Mouse (Mus musculus): ENCODE measurements at regions not wholly inside any gene's neighbourhood (a gene's known extent, or its start where the extent isn't known, plus 50 kb on each side); places are given as distances from the start of the nearest gene placed in this dataset.

DNA sequence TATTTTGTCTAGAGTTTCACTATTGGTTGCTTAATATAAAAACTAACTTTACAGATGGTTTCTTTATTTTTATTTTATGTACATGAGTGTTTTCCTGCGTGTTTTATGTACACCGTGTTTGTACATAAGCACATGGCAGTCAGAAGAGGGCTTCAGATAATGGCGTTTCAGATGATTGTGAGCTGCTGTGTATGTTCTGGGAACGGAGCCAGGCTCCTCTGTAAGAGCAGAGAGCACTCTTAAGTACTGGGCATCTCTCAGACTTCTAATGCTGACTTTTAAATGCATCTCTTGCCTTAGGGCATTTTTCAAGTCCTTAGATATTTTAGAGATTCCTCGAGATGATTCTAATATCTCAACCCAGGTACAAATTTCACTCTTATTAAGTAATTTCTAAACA, 280.0 kb downstream of the Plpp3 start:
- H3K36me3 ChIP-seq = no peaks in the 10 kb centered on the region
- ATAC-seq (ENCODE audit: insufficient number of reproducible peaks, low FRiP score, low TSS enrichment, low read depth) = no peak
- 62% methylated on average over 5 of the region's 5 CpGs for WGBS

DNA sequence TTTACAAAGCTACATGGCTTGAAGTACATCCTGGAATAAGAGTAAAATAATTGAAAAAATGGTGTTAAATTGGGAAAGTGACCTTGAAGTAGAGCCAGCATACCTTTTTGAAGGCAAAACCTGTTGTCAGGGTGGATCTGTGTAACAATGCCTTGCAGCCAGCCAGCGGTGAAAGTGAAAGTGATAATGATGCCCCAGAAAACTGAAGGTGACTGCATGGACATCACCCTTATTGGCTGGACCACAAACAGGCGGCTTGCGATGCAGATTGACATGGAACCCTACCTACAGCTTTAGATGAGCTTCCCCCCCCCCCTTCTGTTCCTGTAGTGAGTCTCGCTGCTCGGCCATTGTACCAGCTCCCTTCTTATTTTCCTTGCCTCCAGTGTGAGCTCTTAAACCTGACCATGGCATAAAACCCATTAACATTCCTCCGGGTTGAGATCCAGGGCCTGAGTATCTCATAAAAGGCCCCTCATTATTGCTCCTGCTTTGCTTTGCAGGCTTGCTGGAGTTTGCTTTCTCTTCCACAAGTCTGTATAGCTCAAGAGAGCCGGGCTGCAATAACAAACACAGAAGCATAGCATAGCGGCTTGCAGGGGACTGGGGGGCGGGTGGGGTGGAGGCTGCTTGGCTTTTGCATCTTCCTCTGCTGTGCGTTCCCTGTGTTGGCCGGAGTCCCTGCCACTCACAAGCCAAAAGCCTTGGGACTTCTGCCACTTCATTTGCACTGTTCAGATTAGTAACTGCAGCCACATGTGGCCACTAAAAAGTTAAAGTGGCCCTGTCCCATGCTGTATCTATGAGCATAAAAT, 292.1 kb downstream of the Plpp3 start:
- Histone ChIP-seq H3K36me3 (no peaks in the 10 kb centered on the region), H3K4me3 (no peak overlapping the region), H3K27ac (peak overlapping the region; percentile 29; the same call in 1 of the 2 replicates), H3K4me2 (peak overlapping the region; percentile 1; the same call in 1 of the 2 replicates), H3K4me1 (peaks cover 10% of the 10 kb centered on the region; the same call in 1 of the 2 replicates), H3K27me3 (no peaks in the 10 kb centered on the region), H3K9me3 (no peaks in the 10 kb centered on the region), H3K9ac (no peak overlapping the region)
- WGBS = 28% methylated on average over 11 of the region's 11 CpGs
- 0 out of 2 replicates have a peak, but pooled peaks have one; percentile 48 for ATAC-seq (ENCODE audit: insufficient number of reproducible peaks, low FRiP score, low TSS enrichment, low read depth)

More for the DNA sequence above, 280.0 kb downstream of the Plpp3 start:
- H3K4me2 ChIP-seq = no peak overlapping the region
- H3K4me1 ChIP-seq = no peaks in the 10 kb centered on the region
- H3K27me3 ChIP-seq = no peaks in the 10 kb centered on the region
- no peaks in the 10 kb centered on the region for H3K9me3 ChIP-seq
- no peak overlapping the region for H3K27ac ChIP-seq
- no peak overlapping the region for H3K4me3 ChIP-seq
- H3K9ac ChIP-seq = no peak overlapping the region

DNA sequence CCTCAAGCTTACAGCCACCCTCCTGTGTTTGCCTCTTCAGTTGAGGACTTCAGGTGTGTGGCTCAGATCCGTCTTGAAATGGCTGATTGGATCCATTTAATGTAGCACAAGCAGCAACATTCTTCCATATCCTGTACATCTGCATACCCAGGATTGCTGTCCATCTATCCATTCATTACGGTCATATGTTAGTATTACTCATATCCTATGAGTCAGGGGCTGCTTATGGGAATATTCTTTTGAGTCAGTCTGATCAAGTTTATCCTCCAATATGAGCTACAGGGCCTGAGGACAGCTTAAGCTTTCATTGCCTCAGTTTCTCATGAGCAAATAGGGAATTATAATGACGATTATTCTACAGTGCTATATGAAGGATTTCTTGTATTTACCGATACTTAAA, 293.7 kb downstream of the Plpp3 start:
- Histone ChIP-seq H3K9ac (no peak overlapping the region), H3K4me1 (peaks cover 10% of the 10 kb centered on the region; the same call in 1 of the 2 replicates), H3K36me3 (no peaks in the 10 kb centered on the region), H3K9me3 (no peaks in the 10 kb centered on the region), H3K4me2 (no peak overlapping the region), H3K27ac (no peak overlapping the region), H3K27me3 (no peaks in the 10 kb centered on the region), H3K4me3 (no peak overlapping the region)
- 86% methylated on average over 4 of the region's 4 CpGs for WGBS
- no peak for ATAC-seq (ENCODE audit: insufficient number of reproducible peaks, low FRiP score, low TSS enrichment, low read depth)

DNA sequence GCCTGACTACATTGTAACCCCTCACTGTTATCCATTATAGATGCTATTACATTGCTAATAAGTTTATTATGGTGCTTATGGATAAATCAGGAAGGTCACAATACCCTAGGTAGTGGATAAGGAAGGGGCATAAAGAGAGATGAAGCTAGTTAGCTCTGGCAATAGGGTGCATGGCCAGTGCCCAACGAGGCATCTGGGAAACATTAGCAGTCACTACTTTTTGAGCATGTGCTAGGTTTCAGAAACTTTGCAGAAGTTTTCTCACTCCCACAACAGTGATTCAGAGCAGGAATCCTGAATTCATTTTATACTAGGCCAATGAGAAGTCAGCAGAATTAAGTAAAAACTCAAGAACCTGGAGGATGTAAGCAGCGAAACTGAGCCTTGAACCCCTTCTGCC, 294.7 kb downstream of the Plpp3 start:
- H3K27me3 ChIP-seq = no peaks in the 10 kb centered on the region
- H3K9ac ChIP-seq = no peak overlapping the region
- no peaks in the 10 kb centered on the region for H3K36me3 ChIP-seq
- H3K27ac ChIP-seq = no peak overlapping the region
- no peak for ATAC-seq (ENCODE audit: insufficient number of reproducible peaks, low FRiP score, low TSS enrichment, low read depth)
- H3K4me1 ChIP-seq = peaks cover 10% of the 10 kb centered on the region; the same call in 1 of the 2 replicates
- no peak overlapping the region for H3K4me2 ChIP-seq
- no peaks in the 10 kb centered on the region for H3K9me3 ChIP-seq
- 54% methylated on average over 2 of the region's 2 CpGs for WGBS
- no peak overlapping the region for H3K4me3 ChIP-seq

DNA sequence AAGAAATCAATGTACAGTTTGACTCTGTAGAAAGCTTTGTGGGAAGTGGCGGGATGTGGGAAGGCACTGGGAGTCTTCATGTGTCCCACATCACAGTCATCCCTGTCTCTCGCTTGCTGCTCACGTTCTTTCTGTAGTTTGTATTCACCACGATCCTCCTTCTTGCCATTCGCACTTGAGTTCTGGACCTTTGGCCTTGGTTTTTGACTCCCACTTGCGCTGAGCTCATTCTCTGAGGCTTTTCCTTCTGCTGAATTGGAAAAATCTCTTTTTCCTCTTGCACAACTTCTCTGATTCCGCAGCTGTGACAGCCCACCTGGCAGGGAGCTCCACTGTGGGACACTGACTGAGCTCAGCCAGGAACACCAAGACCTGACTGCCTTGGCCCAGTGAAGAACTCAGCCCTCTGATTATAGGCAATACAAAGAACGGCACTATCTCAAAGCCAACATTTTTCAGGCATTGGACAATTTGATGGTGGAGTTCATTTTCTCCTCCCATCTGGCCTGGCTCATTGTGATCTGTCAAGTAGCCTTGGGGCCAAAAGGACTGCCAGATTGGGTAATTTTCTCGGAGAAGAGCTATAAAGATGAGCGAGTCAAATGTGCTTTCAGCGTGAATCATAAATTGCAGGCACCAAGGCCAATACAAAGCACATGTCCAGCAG, 299.9 kb downstream of the Plpp3 start:
- whole genome bisulfite sequencing = 64% methylated on average over 11 of the region's 11 CpGs
- no peak overlapping the region for H3K27ac ChIP-seq
- H3K4me2 ChIP-seq = no peak overlapping the region
- no peak overlapping the region for H3K9ac ChIP-seq
- no peaks in the 10 kb centered on the region for H3K36me3 ChIP-seq
- peaks cover 1% of the 10 kb centered on the region; the same call in 1 of the 2 replicates for H3K4me1 ChIP-seq
- ATAC-seq (ENCODE audit: insufficient number of reproducible peaks, low FRiP score, low TSS enrichment, low read depth) = no peak
- H3K9me3 ChIP-seq = no peaks in the 10 kb centered on the region
- H3K4me3 ChIP-seq = no peak overlapping the region
- H3K27me3 ChIP-seq = no peaks in the 10 kb centered on the region

DNA sequence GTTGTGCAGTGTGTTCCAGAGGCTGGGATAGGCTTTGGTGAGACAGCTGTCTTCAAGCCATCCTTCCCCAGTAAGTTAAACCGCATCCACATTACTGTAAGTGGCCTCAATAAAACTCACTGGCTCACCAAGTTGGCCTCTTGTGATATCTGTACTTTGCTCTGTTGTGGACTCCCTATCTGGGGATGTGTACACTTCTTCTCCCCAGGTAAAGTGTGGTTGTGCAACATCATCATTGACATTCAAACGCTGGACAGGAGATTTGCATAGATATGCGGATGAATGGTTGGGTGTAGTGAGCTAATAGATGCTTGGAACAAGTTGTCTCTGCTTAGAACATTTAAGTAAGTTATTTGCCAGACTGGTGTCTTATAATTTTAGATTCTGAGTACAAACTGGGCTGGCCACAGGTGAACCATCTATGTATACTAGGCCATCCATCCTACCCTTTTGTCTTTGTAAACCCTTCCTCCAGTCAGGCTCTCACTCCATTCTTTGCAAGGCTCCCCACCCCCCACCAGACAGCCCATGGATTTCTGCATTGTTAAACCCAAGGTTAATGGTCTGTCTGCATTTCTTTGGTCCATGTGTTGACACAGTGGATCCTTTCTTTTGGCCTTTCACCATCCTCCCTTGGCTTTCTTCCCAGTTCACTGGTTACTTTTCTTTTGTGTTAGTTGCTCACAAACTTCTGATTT, 303.0 kb downstream of the Plpp3 start:
- Histone ChIP-seq H3K4me1 (no peaks in the 10 kb centered on the region), H3K36me3 (no peaks in the 10 kb centered on the region), H3K9me3 (no peaks in the 10 kb centered on the region), H3K4me2 (no peak overlapping the region), H3K27me3 (no peaks in the 10 kb centered on the region), H3K27ac (no peak overlapping the region), H3K4me3 (no peak overlapping the region), H3K9ac (no peak overlapping the region)
- WGBS = 82% methylated on average over 3 of the region's 3 CpGs
- ATAC-seq (ENCODE audit: insufficient number of reproducible peaks, low FRiP score, low TSS enrichment, low read depth) = no peak

DNA sequence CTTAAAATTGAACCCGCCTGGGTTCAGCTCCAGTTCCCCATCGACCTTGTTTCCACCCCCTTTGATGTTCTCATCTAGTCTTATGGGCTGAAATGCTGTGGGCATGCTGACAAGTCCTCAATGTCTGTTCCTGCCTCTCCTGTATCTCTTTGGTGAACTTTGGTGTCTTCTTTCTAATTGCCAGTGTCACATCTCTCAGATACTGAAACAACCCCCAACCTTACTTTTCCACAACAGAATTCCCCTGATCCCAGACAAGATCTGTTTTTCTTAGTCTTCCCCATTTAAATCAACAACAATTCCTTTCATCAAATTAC, 303.5 kb downstream of the Plpp3 start:
- Histone ChIP-seq H3K36me3 (no peaks in the 10 kb centered on the region), H3K9me3 (no peaks in the 10 kb centered on the region), H3K9ac (no peak overlapping the region), H3K4me2 (no peak overlapping the region), H3K27me3 (no peaks in the 10 kb centered on the region), H3K4me1 (no peaks in the 10 kb centered on the region), H3K27ac (no peak overlapping the region), H3K4me3 (no peak overlapping the region)
- WGBS = 45% methylated on average over 2 of the region's 2 CpGs
- no peak for ATAC-seq (ENCODE audit: insufficient number of reproducible peaks, low FRiP score, low TSS enrichment, low read depth)

DNA sequence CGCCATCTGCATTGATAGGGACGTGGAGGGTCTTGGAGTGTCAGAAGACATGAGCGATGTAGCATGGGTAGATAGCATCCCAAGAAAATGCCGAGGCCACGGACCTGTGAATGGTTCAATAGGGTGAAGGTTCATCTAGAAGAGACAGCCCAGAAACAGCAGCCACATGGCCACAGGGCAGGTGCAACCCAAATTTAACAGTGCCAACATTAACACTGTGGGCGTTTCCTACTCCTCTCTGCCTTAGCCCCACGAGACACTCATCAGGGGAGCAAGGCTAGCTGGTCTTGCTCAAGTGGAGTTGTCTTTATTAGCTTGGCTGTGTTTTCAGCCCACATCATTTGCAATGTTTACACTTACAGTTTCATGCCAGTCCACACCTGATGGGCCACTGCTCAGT, 310.7 kb downstream of the Plpp3 start:
- Histone ChIP-seq H3K9ac (no peak overlapping the region), H3K4me3 (no peak overlapping the region), H3K27ac (no peak overlapping the region), H3K9me3 (no peaks in the 10 kb centered on the region), H3K4me1 (no peaks in the 10 kb centered on the region), H3K36me3 (no peaks in the 10 kb centered on the region), H3K4me2 (no peak overlapping the region), H3K27me3 (no peaks in the 10 kb centered on the region)
- 86% methylated on average over 7 of the region's 7 CpGs for WGBS
- ATAC-seq (ENCODE audit: insufficient number of reproducible peaks, low FRiP score, low TSS enrichment, low read depth) = no peak

DNA sequence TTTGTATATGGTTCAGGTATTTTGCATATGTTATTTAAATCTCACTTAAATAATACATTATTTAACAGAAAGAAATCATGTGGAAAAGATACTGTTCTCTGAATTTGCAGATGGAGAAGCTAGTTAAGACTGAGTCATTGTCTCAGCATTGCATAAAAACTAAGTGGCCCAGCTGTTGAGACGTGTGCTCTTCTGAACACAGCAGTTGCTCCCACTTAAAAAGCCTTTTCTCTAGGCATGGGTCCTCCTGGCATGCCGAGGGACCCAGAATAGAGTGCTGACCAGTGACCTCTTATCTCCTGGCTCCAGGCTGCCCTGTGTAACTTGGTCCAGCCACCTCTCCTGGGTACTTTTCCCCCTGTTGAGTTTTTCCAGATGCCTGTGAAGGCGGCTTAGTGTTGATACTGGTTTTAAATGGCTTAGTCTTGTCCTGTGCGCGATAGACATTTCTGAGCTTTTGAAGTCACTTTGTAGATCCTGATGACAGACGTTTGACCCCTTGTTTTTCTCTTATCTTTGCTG, 312.2 kb downstream of the Plpp3 start:
- H3K27ac ChIP-seq = no peak overlapping the region
- no peaks in the 10 kb centered on the region for H3K9me3 ChIP-seq
- H3K4me2 ChIP-seq = no peak overlapping the region
- no peaks in the 10 kb centered on the region for H3K4me1 ChIP-seq
- no peak overlapping the region for H3K9ac ChIP-seq
- no peaks in the 10 kb centered on the region for H3K36me3 ChIP-seq
- WGBS = 58% methylated on average over 6 of the region's 6 CpGs
- H3K4me3 ChIP-seq = no peak overlapping the region
- no peaks in the 10 kb centered on the region for H3K27me3 ChIP-seq
- ATAC-seq (ENCODE audit: insufficient number of reproducible peaks, low FRiP score, low TSS enrichment, low read depth) = no peak

DNA sequence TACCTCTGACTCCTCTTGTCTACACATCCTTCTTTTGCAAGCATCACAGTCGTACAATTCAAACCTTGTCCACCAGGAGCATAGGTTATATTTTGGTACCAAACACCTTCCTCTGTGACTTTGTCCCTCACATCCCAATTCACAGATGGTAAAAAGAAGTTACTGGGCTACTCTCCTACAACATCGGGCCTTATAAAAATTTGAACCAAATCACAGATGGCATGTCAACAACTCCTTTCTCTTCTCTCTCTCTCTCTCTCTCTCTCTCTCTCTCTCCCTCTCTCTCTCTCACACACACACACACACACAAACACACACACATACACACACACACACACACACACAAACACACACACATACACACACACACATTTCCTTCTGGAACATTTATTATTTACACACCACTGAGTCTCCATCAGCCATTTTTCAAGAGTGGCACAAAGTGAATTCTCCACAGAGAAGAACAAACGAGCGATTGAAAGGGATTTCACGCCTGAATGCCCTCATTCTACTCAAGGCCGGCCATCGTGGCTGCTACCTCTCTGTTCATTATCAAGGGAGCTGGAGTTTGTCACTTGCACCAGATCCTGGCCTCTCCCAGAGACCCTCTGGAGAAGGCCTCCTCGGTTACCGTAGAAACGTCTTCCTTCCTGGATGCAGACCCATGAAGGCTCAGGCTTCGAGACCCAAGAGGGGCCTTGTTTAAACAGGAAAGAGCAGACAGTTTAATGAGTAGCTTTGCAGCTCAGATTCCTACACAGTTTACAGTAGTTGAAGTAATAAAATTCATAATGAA, 314.7 kb upstream of the Gm12728 start:
- no peaks in the 10 kb centered on the region for H3K27me3 ChIP-seq
- no peak overlapping the region for H3K4me2 ChIP-seq
- H3K9ac ChIP-seq = no peak overlapping the region
- no peak for ATAC-seq (ENCODE audit: insufficient number of reproducible peaks, low FRiP score, low TSS enrichment, low read depth)
- peaks cover 4% of the 10 kb centered on the region; the same call in 1 of the 2 replicates for H3K4me1 ChIP-seq
- H3K27ac ChIP-seq = no peak overlapping the region
- no peaks in the 10 kb centered on the region for H3K9me3 ChIP-seq
- WGBS = 43% methylated on average over 11 of the region's 11 CpGs
- no peaks in the 10 kb centered on the region for H3K36me3 ChIP-seq
- H3K4me3 ChIP-seq = no peak overlapping the region

DNA sequence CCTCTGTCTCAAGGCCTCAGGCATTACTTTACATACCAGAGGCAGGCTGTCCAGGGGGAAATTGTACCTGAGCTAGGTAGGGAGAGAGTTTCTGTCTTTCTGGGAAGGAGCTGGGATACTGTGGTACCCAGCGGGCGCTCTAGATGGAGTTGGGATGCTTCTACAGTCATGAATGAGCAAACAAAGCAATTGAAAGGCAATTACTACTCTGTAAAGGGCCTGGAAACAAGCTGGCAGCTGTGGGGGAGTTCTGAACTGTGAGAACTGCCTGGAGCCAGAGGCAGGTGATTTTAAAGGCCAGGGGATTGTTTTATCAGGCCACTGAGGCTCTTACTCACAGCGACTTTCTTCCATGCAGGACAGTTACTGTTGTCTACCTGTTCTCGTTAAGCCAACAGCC, 313.3 kb upstream of the Gm12728 start:
- Histone ChIP-seq H3K27ac (no peak overlapping the region), H3K9ac (no peak overlapping the region), H3K36me3 (no peaks in the 10 kb centered on the region), H3K9me3 (no peaks in the 10 kb centered on the region), H3K4me3 (no peak overlapping the region), H3K4me2 (no peak overlapping the region), H3K27me3 (no peaks in the 10 kb centered on the region), H3K4me1 (peaks cover 4% of the 10 kb centered on the region; the same call in 1 of the 2 replicates)
- ATAC-seq (ENCODE audit: insufficient number of reproducible peaks, low FRiP score, low TSS enrichment, low read depth) = no peak
- WGBS = 65% methylated on average over 4 of the region's 4 CpGs
